Mouse (Mus musculus) forebrain, embryonic 14.5 days (tissue): ENCODE data around the gene Dusp8. TPM values are rescaled to one million over a fixed set of nuclear protein-coding genes. Genes with fewer than 3 reads are reported as not detected.

ENCODE experiments used
- ATAC-seq: fragments of 200-750 bp; cut with Nextera tagmentation; 2 replicates; pipeline ENCODE4 v1.8.0; 2017; ENCODE audit warnings: mild to moderate bottlenecking, moderate library complexity
- DNase-seq: peaks from one replicate; pipeline ENCODE4 v3.0.0-alpha.2; 2015; ENCODE audit warnings: low spot score
- H3K27ac ChIP-seq: fragments of 300-500 bp; sonication (generic); 2 replicates; pipeline ENCODE4 v1.5.1; 2014; ENCODE audit warnings: low read depth, mild to moderate bottlenecking, control low read depth, low read length, moderate library complexity
- H3K27me3 ChIP-seq: fragments of 300-500 bp; sonication (generic); replicated peaks from 2 replicates; pipeline ENCODE4 v1.6.1; 2014; ENCODE audit warnings: low read length, control low read depth, mixed read lengths; ENCODE audit not compliant: control insufficient read depth, insufficient read depth
- H3K36me3 ChIP-seq: fragments of 300-500 bp; sonication (generic); 2 replicates; pipeline ENCODE4 v1.6.1; 2014; ENCODE audit warnings: low read length, control low read depth; ENCODE audit not compliant: control insufficient read depth, insufficient read depth
- H3K4me1 ChIP-seq: fragments of 300-500 bp; sonication (generic); 2 replicates; pipeline ENCODE4 v1.6.1; 2014; ENCODE audit warnings: antibody characterized with exemption, low read length, control low read depth; ENCODE audit not compliant: control insufficient read depth, insufficient read depth
- H3K4me2 ChIP-seq: fragments of 300-500 bp; sonication (generic); 2 replicates; pipeline ENCODE4 v1.6.1; 2014; ENCODE audit warnings: mild to moderate bottlenecking, control low read depth, low read length
- H3K4me3 ChIP-seq: fragments of 300-500 bp; sonication (generic); 2 replicates; pipeline ENCODE4 v1.5.1; 2014; ENCODE audit warnings: low read depth, low read length, control low read depth
- H3K9ac ChIP-seq: fragments of 300-500 bp; sonication (generic); 2 replicates; pipeline ENCODE4 v1.6.1; 2014; ENCODE audit warnings: mild to moderate bottlenecking, low read length, control low read depth, moderate library complexity
- H3K9me3 ChIP-seq: fragments of 300-500 bp; sonication (generic); replicated peaks from 2 replicates; pipeline ENCODE4 v1.6.1; 2016; ENCODE audit warnings: low read length, control low read depth, mixed read lengths; ENCODE audit not compliant: control insufficient read depth
- WGBS: fragments of 180-500 bp; shearing (Covaris S2); extraction: QIAGEN DNeasy Blood & Tissue Kit; methylation state at CpG from one replicate; pipeline ENCODE4 v1.1.7; 2014; 5-methylcytosine and 5-hydroxymethylcytosine counted together
- polyA plus RNA-seq: library from polyadenylated mRNA; unstranded; fragments of >200 nt; fragmentation: Nextera tagmentation; extraction: Ambion mirVana; gene quantifications from 2 replicates; pipeline ENCODE4 v1.2.1, GENCODE M21; 2014

Dusp8 gene
- polyA plus RNA-seq, 1 experiment from 2014 or later = 58.0 TPM

DNA sequence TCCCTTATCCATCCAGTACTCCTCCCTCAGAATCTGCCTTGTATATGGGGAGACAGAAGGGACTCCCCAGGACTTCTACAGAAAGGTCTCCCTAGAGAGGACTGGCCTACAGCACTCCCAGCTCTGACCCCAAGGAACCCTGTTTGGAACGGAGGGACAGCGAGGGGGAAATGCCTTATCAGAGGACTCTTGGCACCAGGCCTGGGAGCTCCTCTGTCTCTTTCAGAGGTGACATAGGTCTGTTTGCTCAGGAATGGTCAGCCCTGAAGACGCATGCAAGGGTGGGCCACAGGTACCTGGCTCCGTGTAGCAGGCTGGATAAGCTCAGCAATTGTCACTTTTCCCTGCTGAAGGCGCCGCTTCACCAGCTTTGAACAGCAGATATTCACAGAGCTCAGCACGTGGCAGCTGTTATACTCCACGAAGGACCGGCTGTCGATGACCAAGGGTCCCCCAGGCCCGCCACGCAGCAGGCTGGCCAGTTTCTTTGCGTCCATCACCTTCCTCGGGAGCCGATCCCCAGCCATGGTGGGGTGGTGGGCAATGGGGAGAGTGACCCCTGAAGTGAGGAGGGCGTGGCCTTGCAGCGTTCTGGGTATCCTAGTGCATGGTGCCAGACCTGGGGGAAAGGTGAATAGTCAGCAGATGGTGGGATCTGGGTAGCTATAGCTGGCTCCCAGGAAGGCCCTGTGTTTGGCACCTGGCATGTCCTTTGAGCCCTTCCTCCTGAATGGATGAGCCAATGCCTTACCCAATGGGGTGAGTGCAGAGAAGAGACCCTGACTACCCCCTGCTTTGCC is 5.8 kb downstream of the Dusp8 start:
- peaks cover 42% of the 10 kb centered on the region for H3K36me3 ChIP-seq
- ATAC-seq (no peak), DNase-seq (peak; percentile 11)
- H3K27ac ChIP-seq = peak overlapping the region; percentile 63
- no peaks in the 10 kb centered on the region for H3K9me3 ChIP-seq
- 52% methylated on average over 17 of the region's 17 CpGs for WGBS
- H3K4me1 ChIP-seq = peaks cover 69% of the 10 kb centered on the region
- H3K4me2 ChIP-seq = peak overlapping the region; percentile 14; the same call in 1 of the 2 replicates
- H3K9ac ChIP-seq = peak overlapping the region; percentile 17; the same call in 1 of the 2 replicates
- no peak overlapping the region for H3K4me3 ChIP-seq
- H3K27me3 ChIP-seq = no peaks in the 10 kb centered on the region

DNA sequence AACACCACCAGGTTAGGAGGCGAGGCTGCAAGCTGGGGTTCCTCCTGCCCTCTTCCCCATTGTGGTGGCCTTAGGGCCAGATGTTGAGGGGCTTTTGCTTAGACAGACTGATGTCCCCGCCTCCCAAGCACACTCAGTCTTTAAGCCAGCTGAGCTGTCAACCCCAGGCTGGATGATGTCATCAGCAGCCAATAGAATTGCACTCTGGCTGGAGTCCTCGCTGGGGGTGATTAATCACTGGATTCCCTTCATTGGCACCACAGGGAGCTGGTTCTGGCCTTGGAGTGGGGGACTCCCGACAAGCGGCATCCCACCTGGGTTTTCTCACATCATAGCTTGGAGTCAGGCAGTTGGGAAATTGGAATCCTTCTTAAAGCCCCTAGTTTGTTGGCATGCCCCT is 6.8 kb downstream of the Dusp8 start:
- Histone ChIP-seq H3K4me2 (peak overlapping the region; percentile 14; the same call in 1 of the 2 replicates), H3K9ac (peak overlapping the region; percentile 43; the same call in 1 of the 2 replicates), H3K4me1 (peaks cover 76% of the 10 kb centered on the region), H3K27ac (peak overlapping the region; percentile 63), H3K4me3 (no peak overlapping the region), H3K36me3 (peaks cover 52% of the 10 kb centered on the region), H3K9me3 (no peaks in the 10 kb centered on the region), H3K27me3 (0 out of 2 replicates have a peak, but pooled peaks cover 2% of the 10 kb centered on the region)
- DNase-seq (peak; percentile 90), ATAC-seq (peak; percentile 66)
- 1% methylated on average over 5 of the region's 5 CpGs for WGBS

DNA sequence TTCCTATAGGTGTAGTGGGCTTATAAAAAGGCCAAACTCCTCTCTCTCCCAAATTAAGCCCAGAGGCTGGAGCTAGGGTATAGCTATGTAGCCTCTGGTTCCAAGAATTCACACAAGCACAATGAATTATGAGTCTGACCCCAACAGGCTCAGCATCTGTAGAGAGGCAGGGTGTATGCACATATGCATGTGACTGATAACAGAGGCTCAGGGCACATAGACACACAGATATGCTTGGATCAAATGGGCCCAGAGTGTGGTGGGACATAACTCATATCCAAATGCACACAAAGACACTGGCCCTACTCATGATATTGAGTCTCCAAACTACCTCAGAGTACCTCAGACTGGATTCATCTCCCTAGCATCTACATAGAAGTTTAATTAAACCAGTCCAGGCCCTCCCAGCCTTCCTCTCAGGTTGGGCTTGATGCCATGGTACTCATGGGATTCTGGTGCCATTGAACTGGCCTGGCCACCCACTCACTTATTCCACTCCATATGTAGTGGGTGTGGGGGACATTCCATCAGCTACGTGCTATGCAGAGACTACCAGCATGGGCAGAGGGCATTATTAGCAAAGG is 8.5 kb downstream of the Dusp8 start:
- no peak overlapping the region for H3K4me2 ChIP-seq
- H3K4me1 ChIP-seq = peaks cover 62% of the 10 kb centered on the region
- ATAC-seq (no peak), DNase-seq (no peak)
- no peak overlapping the region for H3K27ac ChIP-seq
- peaks cover 69% of the 10 kb centered on the region for H3K36me3 ChIP-seq
- H3K9ac ChIP-seq = no peak overlapping the region
- H3K9me3 ChIP-seq = no peaks in the 10 kb centered on the region
- H3K4me3 ChIP-seq = no peak overlapping the region
- peaks cover 17% of the 10 kb centered on the region; the same call in 1 of the 2 replicates for H3K27me3 ChIP-seq
- 90% methylated on average over 1 of the region's 1 CpGs for WGBS

DNA sequence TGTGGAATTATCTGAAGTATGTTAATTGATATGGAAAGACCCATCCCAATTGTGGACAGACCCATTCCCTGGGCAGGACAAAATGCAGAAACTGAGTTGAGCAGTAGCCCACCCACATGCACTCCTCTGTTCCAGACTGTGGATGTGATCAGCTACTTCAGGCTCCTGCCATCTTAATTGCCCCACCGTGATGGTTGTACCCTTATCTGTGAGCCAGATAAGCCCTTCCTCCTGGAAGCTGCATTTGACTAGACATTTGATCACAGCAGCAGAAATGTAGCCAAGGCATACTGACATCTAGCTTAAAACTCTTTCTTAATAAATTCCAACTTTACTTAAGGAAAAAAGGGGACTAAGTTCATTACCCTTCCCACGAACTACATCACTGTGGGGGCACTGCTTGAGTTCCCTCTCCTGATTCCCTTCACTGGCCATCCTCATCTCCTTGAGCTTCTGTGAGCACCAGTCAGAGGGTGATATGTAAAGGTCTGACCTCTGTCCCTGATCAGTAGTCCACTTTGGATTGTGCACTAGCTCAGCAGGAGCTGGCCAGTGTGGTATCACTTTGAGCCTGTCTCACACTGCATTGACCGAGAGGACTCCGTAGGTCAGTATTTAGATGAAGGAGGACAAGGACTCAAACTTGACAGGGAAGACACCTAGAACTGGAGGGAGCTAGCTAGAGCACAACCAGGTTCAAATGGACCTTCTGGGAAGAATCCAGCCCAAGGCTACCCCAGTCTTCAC is 9.3 kb downstream of the Dusp8 start:
- no peak overlapping the region for H3K4me2 ChIP-seq
- peaks cover 53% of the 10 kb centered on the region for H3K4me1 ChIP-seq
- H3K9ac ChIP-seq = no peak overlapping the region
- ATAC-seq (no peak), DNase-seq (no peak)
- H3K27me3 ChIP-seq = peaks cover 17% of the 10 kb centered on the region; the same call in 1 of the 2 replicates
- H3K36me3 ChIP-seq = peaks cover 77% of the 10 kb centered on the region
- H3K9me3 ChIP-seq = no peaks in the 10 kb centered on the region
- no peak overlapping the region for H3K27ac ChIP-seq
- WGBS = 93% methylated on average over 4 of the region's 4 CpGs
- no peak overlapping the region for H3K4me3 ChIP-seq

DNA sequence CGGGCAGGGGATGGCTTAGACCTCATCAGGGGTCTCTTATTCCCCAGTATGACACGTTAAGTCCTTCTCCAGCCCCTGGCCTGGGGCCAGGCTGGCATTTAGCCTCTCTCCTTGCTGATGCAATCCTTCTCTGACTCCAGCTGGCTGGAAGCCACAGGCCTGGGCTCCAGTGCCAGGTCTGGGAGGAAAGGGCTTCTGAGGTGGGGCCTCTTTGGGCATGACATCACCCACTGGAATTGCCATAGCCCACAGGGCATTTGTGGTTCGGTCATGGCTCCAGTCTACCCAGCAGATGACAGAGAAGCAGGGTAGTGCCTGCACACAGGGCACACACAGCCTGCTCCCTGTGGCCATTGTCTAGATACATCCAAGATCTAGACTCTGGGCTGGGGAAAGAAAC is 10.8 kb downstream of the Dusp8 start:
- Histone ChIP-seq H3K9ac (peak overlapping the region; percentile 9; the same call in 1 of the 2 replicates), H3K36me3 (peaks cover 86% of the 10 kb centered on the region), H3K4me2 (no peak overlapping the region), H3K27ac (0 out of 2 replicates have a peak overlapping the region, but pooled peaks have one; percentile 65), H3K27me3 (peaks cover 17% of the 10 kb centered on the region; the same call in 1 of the 2 replicates), H3K9me3 (no peaks in the 10 kb centered on the region), H3K4me1 (peaks cover 38% of the 10 kb centered on the region), H3K4me3 (no peak overlapping the region)
- ATAC-seq (peak; percentile 49), DNase-seq (peak; percentile 83)
- 17% methylated on average over 3 of the region's 3 CpGs for WGBS

DNA sequence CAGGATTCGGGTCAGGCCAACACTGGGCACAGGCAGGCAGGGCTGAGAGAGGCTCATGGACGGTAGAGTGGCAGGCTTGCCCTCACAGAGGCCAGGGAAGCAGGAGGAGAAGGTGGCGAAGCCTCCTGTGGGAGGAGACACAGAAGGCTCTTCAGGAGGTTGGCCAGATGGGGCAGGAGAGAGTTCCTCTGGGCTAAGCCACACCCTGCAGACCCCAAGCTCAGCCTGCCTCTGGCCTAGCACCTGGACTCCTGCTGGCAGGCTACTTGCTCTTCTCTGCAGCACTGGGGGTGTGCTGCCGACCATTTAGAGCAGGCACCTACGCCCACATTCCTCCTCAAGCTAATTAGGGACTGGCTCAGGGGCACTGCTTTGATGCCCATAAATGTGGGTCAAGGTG is 11.2 kb downstream of the Dusp8 start:
- Histone ChIP-seq H3K9me3 (no peaks in the 10 kb centered on the region), H3K9ac (peak overlapping the region; percentile 13; the same call in 1 of the 2 replicates), H3K27me3 (peaks cover 17% of the 10 kb centered on the region; the same call in 1 of the 2 replicates), H3K4me3 (no peak overlapping the region), H3K4me2 (no peak overlapping the region), H3K36me3 (peaks cover 88% of the 10 kb centered on the region), H3K4me1 (peaks cover 34% of the 10 kb centered on the region), H3K27ac (peak overlapping the region; percentile 65; the same call in 1 of the 2 replicates)
- WGBS = 23% methylated on average over 5 of the region's 5 CpGs
- DNase-seq (peak; percentile 26), ATAC-seq (peak; percentile 22)

DNA sequence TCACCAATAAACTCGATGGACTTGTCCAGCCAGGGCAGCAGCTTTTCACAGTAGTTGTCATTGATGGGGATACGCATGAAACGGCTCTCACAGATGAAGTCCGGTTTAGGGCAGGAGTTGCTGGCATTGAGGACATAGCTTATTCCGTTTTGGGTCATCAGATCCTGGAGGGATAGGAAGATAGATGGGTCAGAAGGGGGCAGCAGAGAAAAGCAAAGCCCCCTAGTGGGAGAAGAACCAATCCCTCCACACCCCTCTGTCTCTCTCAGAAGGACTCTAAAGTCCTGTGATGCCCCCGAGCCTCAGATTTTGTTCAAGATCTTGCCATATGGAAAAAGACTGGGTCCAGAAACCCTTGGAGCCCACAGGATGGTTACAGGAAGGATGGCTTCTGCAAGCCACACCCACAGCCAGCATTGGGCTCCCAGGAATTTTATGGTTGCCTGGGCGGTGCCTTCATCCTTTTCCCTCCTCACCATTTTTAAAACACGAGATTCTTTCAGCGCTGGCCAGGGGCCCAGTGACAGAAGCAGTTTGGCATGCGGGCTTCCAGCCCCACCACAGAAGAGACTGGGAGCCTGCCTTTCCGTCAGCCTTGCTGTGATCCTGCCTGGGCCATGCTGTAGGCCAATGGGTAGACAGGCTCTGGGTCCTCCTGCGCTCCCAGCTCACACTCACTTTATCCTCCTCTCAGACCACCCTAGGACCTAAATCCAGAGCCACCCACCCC is 11.9 kb downstream of the Dusp8 start:
- H3K36me3 ChIP-seq = peaks cover 85% of the 10 kb centered on the region
- peaks cover 17% of the 10 kb centered on the region; the same call in 1 of the 2 replicates for H3K27me3 ChIP-seq
- no peak overlapping the region for H3K4me3 ChIP-seq
- DNase-seq (peak; percentile 58), ATAC-seq (peak; percentile 30; the same call in 1 of the 2 replicates)
- 33% methylated on average over 12 of the region's 12 CpGs for WGBS
- peak overlapping the region; percentile 65; the same call in 1 of the 2 replicates for H3K27ac ChIP-seq
- H3K9me3 ChIP-seq = no peaks in the 10 kb centered on the region
- H3K4me2 ChIP-seq = no peak overlapping the region
- peaks cover 27% of the 10 kb centered on the region for H3K4me1 ChIP-seq
- peak overlapping the region; percentile 13; the same call in 1 of the 2 replicates for H3K9ac ChIP-seq

DNA sequence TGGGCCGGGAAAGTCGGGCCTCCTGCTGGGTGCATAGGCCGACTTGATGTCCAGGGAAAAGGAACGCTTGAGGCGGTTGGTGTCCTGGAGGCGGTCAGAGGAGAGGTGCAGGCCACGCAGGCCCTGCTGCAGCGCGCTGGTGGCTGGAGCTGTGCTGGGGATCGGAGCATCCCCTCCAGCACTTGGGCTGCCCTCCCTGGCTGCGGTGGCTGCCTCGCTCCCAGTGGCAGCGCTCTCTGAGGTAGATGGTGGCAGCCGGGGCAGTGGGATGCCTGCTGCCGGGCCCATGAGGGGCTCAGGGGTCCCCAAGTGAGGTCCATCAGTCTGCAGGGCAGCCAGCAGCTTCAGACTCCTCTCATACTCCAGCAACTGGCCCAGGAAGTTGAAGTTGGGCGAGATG is 13.0 kb downstream of the Dusp8 start:
- DNase-seq (no peak), ATAC-seq (no peak)
- H3K9ac ChIP-seq = no peak overlapping the region; the same call in 1 of the 2 replicates
- H3K4me3 ChIP-seq = no peak overlapping the region
- peaks cover 17% of the 10 kb centered on the region; the same call in 1 of the 2 replicates for H3K27me3 ChIP-seq
- no peaks in the 10 kb centered on the region for H3K9me3 ChIP-seq
- 38% methylated on average over 15 of the region's 16 CpGs for WGBS
- peaks cover 77% of the 10 kb centered on the region for H3K36me3 ChIP-seq
- H3K27ac ChIP-seq = no peak overlapping the region
- H3K4me2 ChIP-seq = no peak overlapping the region
- peaks cover 20% of the 10 kb centered on the region for H3K4me1 ChIP-seq
